Mouse (Mus musculus) megakaryocyte, embryonic 14.5 days (primary cell): ENCODE results near the gene Smndc1.

Source experiments
- FLI1 ChIP-seq: IDR thresholded peaks from 2 replicates; pipeline ENCODE4 v1.6.1; 2012; ENCODE audit warnings: low read length, inconsistent platforms, mixed read lengths
- GATA1 ChIP-seq: IDR thresholded peaks from 3 replicates; pipeline ENCODE4 v1.6.1; 2012; ENCODE audit warnings: mixed read lengths, low read length, inconsistent platforms, borderline replicate concordance

- TF ChIP-seq GATA1 = no peak
- TF ChIP-seq FLI1 = no peak
These were observed 18.0 kb upstream of the Smndc1 start for GRCm38 (mm10) chr19:53408398-53408797.
